Mouse (Mus musculus) embryo, embryonic 11.5 days (tissue): ENCODE data around the gene Serpinb6c.
"Not testable (repeated sequence)": the region's sequence is repeated elsewhere in the genome, so short reads cannot be mapped to it uniquely, and the experiment has no call there.

Experiments
- DNase-seq: peaks from one replicate; pipeline ENCODE4 v3.0.0-alpha.2; 2012; ENCODE audit warnings: low read depth, low spot score

Gene Serpinb6c

GRCm38 (mm10) chr13:33905176-33905954, at the start of gene Serpinb6c:
TSS of gene Serpinb6c (minus strand) at chr13:33905708.
- no peak for DNase-seq

DNA sequence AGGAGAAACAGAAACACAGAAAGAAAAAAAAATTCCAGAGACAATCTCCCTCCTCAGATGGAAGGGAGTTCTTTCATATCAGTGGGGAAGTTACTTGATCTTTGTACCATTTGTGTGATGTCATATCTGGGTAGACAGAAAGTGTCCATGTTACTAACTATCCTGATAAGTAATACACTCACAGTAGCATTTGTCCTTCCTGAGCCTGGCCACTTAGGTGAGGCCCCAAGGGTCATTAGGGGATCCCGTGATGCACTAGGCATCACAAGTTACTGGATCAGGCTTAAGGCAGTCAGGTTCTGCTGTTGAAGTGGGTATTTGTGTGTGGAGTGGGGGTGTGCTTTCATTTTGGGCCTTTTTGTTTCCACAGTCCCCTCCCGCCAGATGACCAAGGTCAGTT, 47.4 kb upstream of the Serpinb6c start:
- no peak for DNase-seq

DNA sequence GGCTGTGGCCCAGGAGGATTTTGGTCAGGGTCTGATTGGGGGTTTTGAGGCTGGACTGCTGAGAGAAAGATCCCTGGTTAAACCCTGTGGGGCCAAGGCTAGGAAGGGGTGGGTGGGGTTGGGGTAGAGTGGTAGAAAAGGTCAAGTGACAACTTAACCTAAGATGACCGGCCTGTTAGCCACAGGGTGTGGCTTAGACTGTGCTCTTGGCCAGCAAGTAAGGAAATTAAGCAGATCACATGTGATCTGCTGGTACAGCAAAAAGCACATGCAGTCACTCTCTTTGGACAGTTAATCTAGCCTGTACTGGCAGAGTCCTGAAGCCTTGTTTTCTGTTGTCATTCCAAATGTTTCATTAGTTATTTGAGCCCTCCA, 46.6 kb upstream of the Serpinb6c start:
- no peak for DNase-seq

DNA sequence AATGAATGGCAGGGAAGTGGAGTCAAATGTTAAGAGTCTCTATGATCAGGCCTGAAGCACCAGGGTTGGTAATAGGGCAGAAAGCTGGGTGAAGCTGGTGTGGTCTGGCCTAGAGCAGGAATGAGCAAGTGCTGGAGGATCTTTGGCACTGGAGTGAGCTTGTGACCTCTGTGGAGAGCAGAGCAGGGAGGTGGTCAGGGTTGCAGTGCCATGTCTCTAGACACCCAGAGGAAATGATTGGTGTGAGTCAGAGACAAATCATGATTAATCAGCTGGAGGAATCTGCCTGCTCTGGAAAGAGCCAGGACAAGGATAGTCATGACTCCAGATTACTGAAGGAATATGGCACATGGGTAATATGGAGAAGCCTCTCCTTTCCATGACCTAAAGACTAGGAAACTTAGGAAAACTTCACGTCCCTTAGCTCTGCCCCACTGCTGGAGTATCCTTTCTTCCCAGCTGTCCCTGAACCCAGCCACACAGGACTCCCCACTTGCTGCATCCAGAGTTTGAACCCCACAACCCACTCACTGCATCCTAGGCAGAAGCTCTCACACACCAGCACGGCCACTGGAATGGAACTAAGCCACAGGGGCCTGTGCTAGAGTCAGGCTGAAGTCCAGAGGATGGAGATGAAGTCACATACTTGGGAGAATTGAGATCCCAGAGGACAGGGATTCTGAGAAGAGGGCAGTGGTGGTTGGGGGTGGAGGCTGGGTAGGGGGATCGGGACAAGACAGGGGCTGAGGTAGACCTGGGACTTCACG, 46.0 kb upstream of the Serpinb6c start:
- no peak for DNase-seq

- DNase-seq = peak; percentile 14
Measured at GRCm38 (mm10) chr13:33942212-33942779, 36.8 kb upstream of the Serpinb6c start.

DNA sequence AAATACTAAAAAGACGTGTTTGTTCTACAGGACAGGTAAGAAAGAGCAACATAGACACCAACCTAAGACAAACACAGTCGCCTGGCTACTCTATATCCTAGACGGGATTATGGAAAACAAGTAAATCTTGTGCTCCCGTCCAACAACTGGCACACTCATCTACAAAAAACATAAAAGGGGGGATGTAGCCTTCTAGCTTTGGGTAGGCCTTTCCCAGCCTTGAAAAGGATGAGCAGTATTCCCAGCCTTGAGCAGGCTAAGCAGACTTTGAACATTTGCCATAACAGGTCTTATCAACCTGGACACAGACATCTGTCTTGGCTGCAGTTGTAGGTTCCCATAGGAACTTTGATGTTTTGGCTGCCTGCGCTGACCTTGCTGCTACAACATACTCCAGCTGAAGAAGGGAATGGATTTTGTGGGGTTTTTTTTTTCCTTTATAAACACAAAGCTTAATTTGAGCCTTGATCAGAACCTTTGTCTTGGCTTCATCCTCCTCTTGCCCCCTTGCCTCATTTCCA, 35.8 kb upstream of the Serpinb6c start:
- DNase-seq = no peak

- DNase-seq = not testable (repeated sequence)
Measured at GRCm38 (mm10) chr13:33937587-33937986, 32.1 kb upstream of the Serpinb6c start.

GRCm38 (mm10) chr13:33937151-33937550, 31.6 kb upstream of the Serpinb6c start:
- DNase-seq = no peak

- peak; percentile 19 for DNase-seq
Measured at GRCm38 (mm10) chr13:33935465-33936181, 30.1 kb upstream of the Serpinb6c start.

DNA sequence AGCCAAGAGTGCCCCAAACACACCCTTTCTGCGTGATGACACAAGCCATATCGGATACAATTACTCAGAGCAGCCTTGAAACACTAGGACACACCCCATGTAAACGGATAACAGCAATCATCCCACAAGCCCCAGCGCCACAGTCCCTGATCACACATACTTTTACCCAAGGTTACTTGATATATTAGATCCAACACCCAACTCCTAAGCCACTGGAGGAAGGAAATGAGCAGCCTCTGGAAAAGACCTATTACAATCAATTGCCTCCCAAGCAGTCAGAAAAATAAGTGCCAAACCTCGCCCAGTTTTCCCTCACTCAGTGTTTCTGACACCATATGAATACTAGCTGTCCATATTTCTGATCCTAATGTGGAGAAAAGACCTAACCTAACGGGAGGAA, 29.2 kb upstream of the Serpinb6c start:
- DNase-seq = no peak

DNA sequence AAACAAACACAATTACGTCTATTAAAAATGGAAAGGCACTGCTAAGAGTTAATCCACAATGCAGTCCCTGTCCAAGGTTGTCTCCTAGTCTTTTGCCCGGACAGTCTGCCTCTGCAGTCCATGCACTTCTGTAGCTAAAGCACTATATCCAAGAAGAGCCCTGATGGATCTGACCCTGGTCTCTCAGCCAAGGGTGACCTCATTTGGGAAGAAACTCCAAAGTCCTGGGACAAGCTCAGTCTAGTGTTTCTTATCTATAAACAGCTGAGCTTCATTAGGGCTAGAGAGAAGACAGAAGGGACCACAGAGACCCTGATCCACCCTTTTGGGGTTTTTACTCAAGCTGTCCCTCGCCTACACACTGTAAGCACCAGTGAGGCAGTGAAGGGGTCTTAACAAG, 25.4 kb upstream of the Serpinb6c start:
- DNase-seq = no peak

- DNase-seq = no peak
Measured at GRCm38 (mm10) chr13:33930281-33930680, 24.8 kb upstream of the Serpinb6c start.

GRCm38 (mm10) chr13:33921699-33922098, 16.2 kb upstream of the Serpinb6c start:
- DNase-seq = no peak

- DNase-seq = no peak
Measured at GRCm38 (mm10) chr13:33921041-33921440, 15.5 kb upstream of the Serpinb6c start.

GRCm38 (mm10) chr13:33906821-33907220, 1.3 kb upstream of the Serpinb6c start:
- no peak for DNase-seq

- no peak for DNase-seq
Measured at GRCm38 (mm10) chr13:33903290-33903689, 2.2 kb downstream of the Serpinb6c start.

DNA sequence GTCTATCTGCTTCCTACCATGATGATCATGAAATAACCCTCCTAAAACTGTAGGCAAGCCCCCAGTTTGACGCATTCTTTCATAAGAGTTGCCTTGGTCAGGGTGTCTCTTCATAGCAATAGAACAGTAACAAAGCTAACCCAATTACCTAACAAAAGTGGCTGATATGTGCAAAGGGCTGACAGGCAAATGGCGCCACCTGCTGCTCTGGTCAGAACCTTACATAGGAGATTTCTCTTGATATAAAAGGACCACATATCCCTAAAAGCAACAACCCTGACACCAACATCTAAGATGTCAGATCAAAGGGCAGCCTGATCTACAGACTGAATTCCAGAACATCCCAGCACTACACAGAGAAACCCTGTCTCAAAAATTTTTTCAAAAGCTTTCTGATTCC, 11.3 kb downstream of the Serpinb6c start:
- peak; percentile 9 for DNase-seq

- DNase-seq = no peak
Measured at GRCm38 (mm10) chr13:33843308-33843707, 62.2 kb downstream of the Serpinb6c start, which contains the start of gene Serpinb6e. TSS of gene Serpinb6e (minus strand) at chr13:33843408.

- no peak for DNase-seq
Measured at GRCm38 (mm10) chr13:33830751-33831150, 74.8 kb downstream of the Serpinb6c start.
